Mouse (Mus musculus) heart, postnatal 10 days (tissue): ENCODE data around the gene Vps4b. TPM values are rescaled to one million over a fixed set of nuclear protein-coding genes. Genes with fewer than 3 reads are reported as not detected.
"Not testable (repeated sequence)": the region's sequence is repeated elsewhere in the genome, so short reads cannot be mapped to it uniquely, and the experiment has no call there.

Experiments
- DNase-seq, 2 experiments: peaks; one replicate each; pipeline ENCODE4 v3.0.0; 2021
- intact Hi-C: fragments of 180-260 bp; cut with DNase I; formaldehyde crosslinking; loops from one replicate; pipeline ENCODE4 v1.15.1; 2025
- total RNA-seq, 2 experiments: library from RNA; stranded (reverse); gene quantifications; 2 replicates each; pipeline ENCODE4 v1.2.3; 2021

The Vps4b gene
- total RNA-seq, 2 experiments from 2014 or later: 48.5 to 57.3 TPM

DNA sequence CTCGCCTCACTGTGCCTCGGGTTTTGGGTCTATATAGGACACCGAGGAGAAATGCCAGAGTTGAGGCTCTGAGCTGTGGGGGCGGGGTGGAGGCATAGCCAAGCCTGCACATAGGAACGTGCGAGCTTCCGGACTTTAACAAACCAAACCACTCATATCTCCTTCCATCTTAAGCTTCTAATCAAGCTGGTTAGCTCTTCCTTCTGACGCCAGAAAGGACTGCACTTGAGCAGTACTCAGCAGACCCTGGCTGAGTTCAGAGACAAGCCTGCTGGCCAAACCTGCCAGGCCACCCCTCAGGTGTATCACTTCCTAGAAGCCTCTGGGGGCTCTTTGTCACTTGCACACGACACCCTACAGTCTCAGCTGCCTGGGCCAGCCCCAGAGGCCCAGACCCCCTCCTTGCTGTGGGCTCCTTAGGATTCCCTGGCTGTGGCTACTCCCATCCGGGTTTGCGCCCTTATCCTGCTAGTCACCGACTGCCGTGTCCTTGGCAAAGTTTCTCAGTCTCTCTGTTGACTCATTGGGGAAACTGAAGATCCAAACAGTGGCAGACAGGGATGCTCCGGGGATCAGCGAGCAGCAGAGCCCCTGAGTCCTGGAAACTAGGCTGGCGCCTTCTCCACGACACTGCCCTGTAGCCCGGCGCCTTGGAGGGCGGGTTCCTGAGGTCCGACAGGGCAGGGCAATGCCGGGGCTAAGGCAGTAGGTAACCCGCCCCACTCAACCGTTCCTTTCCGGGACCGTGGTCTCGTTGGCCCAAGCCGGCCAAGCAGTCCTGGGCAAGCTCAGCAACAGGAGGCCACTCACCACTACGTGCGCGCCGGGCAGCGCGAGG, 37.6 kb downstream of the Vps4b start:
- DNase-seq: peak; percentile 35 to 40
- intact Hi-C loops: loop anchor here (1.0 kb wide), 1 partner anchor 214 kb away; no protein-coding TSS in a partner anchor

GRCm38 (mm10) chr1:106756633-106757032, 39.9 kb downstream of the Vps4b start:
- peak in 1 of 2 experiments; percentile 10 for DNase-seq
- intact Hi-C loops: no loop called here

GRCm38 (mm10) chr1:106752013-106752412, 44.5 kb downstream of the Vps4b start:
- DNase-seq: no peak
- intact Hi-C loops: no loop called here

DNA sequence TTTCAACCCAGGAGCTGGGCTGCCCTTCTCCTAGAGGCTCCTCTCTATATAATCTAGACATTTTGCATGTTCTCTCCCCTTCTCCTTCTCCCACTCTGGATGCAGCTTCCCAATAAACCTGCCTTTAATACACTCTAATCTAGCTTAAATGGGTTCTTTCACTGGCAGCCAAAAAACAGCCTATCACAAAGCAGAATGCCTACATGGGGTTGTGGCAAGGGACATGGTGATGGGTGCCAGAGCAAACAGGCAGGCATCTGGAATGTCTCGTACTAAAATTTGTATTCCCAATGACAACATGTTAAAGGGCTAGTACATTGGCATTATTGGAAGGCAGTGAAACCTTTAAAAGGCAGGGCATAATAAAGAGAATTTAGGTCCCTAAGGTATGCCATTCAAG, 45.9 kb downstream of the Vps4b start:
- DNase-seq: peak in 1 of 2 experiments; percentile 40
- intact Hi-C loops: no loop called here

DNA sequence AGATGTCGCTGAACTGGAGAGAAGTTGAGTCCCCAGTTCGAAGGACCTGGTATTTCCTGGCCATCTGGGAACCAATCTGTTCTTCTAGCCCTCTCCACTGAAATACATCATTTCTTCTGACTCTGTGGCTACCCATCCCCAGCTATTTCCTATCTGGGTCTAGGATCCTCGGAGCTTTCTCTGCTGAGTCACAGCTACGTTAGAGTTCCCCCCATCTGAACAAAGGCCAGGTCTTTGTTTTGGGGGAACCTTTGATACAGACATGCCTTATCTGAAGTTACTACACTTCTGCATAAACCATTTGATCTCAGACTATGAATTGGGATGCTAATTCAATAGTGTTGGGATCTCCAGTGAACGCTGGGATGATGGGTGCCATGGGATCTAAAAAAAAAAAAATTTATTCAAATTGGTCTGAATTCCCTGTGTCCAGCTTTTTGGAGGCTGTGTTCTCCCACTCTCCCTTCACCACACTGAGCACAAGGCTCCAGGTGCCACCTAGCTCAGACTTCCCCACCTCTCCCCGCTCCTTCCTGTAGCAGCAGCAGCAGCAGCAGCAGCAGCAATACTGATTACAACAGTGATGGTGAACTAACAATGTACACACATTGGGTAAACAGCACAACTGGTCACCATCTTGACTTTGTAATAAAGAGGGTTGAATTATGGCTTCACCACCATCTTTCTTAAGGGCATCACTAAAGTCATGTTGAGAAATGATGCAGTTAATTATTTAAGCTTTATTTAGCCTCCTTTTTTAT, 47.8 kb downstream of the Vps4b start:
- intact Hi-C loops: no loop called here

DNA sequence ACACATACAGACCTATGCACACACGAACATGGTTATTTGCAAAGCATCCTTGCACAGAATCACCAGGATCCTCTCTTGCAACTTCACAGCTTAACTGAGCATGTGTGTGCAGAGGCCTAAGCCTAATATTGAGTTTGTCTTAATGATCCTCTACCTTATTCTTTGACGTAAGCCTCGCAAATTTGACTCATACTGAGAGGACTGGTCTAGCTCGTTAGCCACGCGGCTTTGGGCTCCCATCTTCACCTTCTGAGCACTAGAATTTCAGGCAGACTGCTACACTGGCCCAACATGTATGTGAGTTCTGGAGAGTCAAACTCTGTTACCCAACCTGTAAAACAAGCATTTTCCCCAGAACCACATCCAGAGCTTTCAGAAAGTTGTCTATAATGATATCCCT, 53.5 kb downstream of the Vps4b start:
- no peak for DNase-seq
- intact Hi-C loops: no loop called here

More for the DNA sequence above, 47.8 kb downstream of the Vps4b start:
- DNase-seq: no peak

GRCm38 (mm10) chr1:106740735-106741134, 55.8 kb downstream of the Vps4b start:
- intact Hi-C loops: no loop called here
- DNase-seq: no peak

DNA sequence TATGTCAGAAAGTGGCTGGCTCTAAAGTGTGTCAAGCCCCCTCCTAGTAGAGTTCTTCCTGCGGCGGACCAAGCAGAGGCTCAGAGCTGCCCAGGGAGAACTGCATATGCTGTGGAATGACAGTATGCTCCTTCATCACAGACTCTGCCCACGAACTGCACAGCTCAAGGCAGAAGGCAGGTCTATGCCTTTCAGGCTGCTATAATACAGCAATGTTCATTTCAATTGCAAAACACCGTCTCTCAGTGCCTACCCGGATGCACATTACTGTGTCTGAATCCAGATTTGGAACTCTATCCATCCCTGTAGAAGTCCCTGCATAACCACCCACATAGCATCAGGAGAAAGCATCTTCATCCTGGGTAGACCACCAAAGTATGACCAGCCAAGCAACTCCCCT, 56.7 kb downstream of the Vps4b start:
- intact Hi-C loops: loop anchor here (5.0 kb wide), 1 partner anchor 313 kb away; no protein-coding TSS in a partner anchor
- no peak for DNase-seq

DNA sequence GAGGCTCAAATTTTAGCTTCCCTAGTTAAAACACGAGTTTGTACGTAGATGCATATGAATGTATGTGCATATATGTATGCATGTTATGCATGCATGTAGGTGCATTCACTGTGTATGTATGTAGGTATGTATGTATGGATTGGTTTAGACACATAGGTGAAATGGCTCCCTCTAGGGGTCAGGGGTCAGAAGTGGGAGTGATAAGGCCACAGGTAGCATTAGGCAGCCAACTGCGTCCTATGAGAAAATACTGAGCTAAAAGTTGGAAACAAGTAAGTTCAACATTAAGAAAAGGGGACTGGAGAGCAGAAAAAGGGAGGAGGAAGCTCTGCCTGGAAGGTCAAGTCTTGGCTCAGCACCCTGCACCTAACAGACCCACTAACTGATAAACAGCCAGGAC, 58.4 kb downstream of the Vps4b start:
- no peak for DNase-seq
- intact Hi-C loops: loop anchor here (5.0 kb wide), 1 partner anchor 311 kb away; no protein-coding TSS in a partner anchor

DNA sequence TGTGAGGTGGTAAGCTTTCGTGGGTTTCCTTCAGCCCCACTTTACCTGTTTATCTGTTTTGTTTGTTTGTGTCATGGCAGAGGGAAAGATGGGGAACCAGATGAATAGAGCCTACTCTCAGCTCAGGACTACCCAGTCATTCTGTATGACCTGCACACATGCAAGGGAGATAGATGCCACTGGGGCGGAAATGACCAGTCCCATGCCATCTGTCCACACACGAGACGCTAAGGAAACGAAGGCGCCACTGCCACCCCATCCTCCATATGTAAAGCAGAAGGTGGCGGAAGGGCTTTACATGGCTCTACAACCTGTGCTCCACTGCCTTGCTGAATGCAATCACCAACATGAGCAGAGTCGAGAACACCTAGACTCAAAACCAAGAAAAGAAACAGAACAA, 60.3 kb downstream of the Vps4b start:
- intact Hi-C loops: loop anchor here (5.0 kb wide), 1 partner anchor 309 kb away; no protein-coding TSS in a partner anchor
- no peak for DNase-seq

GRCm38 (mm10) chr1:106735586-106735985, 60.9 kb downstream of the Vps4b start:
- intact Hi-C loops: loop anchor here (5.0 kb wide), 1 partner anchor 308 kb away; no protein-coding TSS in a partner anchor
- DNase-seq: peak in 1 of 2 experiments; percentile 40

- intact Hi-C loops: loop anchor here (10.0 kb wide), 1 partner anchor 647 kb away; no protein-coding TSS in a partner anchor
- DNase-seq: no peak
Measured at GRCm38 (mm10) chr1:106722061-106722460, 74.5 kb downstream of the Vps4b start.

DNA sequence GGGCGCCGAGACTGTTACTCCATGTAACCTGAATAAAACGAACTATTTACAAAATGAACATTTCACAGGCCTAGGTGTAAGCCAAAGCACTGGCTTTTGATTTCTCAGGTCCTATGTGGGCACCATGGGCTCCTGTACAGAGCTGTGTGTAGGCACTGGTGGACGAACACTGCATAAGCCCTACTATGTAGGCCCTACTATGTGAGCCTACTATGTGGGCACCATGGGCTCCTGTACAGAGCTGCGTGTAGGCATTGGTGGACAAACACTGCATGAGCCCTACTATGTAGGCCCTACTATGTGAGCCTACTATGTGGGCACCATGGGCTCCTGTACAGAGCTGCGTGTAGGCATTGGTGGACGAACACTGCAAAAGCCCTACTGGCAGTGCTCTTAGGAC, 78.8 kb downstream of the Vps4b start:
- not testable (repeated sequence) for DNase-seq
- intact Hi-C loops: loop anchor here (1.0 to 5.0 kb wide), 5 partner anchors 100 to 292 kb away; no protein-coding TSS in a partner anchor

- intact Hi-C loops: loop anchor here (1.0 to 5.0 kb wide), 5 partner anchors 100 to 292 kb away; no protein-coding TSS in a partner anchor
- peak; percentile 81 to 89 for DNase-seq
Measured at GRCm38 (mm10) chr1:106717071-106717601, 79.4 kb downstream of the Vps4b start.

DNA sequence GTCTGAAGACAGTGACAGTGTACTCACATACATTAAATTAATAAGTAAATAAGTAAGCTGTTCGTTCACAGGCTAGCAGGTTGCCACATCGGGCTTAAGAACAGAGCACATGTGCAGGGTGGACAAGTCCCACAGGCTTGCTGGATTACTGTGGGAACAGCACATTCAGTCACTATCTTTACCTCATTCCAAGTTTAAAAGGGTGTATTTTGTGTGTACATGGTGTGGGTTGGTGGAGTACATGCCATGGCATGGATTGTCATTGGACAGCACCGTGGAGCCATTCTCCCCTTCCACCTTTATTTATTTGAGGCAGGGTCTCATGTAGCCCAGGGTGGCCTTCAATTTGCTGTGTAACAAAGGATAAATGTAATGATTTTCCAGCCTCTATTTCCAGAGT, 80.4 kb downstream of the Vps4b start:
- DNase-seq: no peak
- intact Hi-C loops: loop anchor here (5.0 kb wide), 2 partner anchors 101 to 166 kb away; no protein-coding TSS in a partner anchor

DNA sequence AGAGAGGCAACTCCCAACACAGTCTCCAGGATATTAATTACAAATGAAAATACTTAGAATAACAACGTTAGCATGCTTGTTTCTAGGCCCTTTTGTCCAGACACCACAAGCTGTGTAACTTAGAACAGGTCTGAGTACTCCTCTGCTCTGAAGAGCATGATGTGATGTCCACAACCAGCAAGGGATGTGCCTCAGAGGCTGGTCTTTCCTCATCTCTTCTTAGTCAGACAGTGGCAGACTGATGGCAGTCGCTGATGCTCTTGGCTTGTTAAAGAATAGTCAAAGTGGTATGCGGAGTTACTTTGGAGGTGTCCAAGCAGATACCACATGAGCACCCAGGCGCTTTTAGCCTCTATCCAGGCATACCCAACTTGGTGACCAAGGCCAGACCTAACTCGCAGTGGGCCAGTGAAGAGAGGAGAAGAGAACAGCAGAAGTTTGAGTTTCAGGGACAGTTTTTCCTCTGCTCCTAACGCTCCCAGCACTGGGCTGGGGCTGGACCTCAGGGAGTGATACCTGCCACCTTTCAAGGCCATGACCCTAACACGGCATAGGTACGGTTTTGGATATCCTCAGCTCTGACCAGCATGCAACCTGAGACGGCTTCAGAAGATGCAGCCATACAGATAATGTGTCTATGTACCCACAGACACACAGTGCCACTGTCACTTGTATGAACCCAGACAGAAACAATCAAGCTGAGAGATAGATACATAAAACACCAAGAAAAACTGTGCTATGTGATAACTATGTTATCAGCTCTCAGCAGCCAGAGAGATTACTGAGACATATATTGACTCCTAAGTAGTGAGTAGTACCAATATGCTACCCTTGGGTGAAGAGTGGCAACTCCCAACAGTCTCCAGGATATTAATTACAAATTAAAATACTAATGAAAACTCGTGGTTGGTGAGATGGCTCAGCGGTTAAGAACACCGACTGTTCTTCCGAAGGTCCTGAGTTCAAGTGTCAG, 81.1 kb downstream of the Vps4b start:
- intact Hi-C loops: loop anchor here (5.0 kb wide), 2 partner anchors 102 to 167 kb away; no protein-coding TSS in a partner anchor
- no peak for DNase-seq

GRCm38 (mm10) chr1:106714530-106714981, 82.0 kb downstream of the Vps4b start:
- no peak for DNase-seq
- intact Hi-C loops: loop anchor here (5.0 kb wide), 2 partner anchors 47 to 542 kb away; partner anchors contain the start of gene Phlpp1
